Comparison of ENCODE assay signal across 16 mouse cellular contexts in genomic region chr4:132301486-132301885, GRCm38 (mm10). TPM values are rescaled to one million over a fixed set of nuclear protein-coding genes. Genes with fewer than 3 reads are reported as not detected.
DNase-seq lines count a peak whose midpoint lies in the region; ATAC-seq and TF ChIP-seq lines count a peak whose summit lies in the region.
"Had no signal": no experiment of that assay in that cellular context is flagged by ENCODE, and none has a peak within 500 bp of the region (broad histone marks: within the 10 kb centered on the region; RNA-seq: fewer than 3 reads in every experiment).

No protein-coding gene starts in this region.

- 83% methylated on average over 6 of the region's 6 CpGs for WGBS in limb, embryonic 15.5 days
- WGBS in limb, embryonic 10.5 days = 91% methylated on average over 6 of the region's 6 CpGs
- WGBS in heart, embryonic 13.5 days = 56% methylated on average over 6 of the region's 6 CpGs
- 74% methylated on average over 6 of the region's 6 CpGs for WGBS in stomach, postnatal 0 days
- 87% methylated on average over 6 of the region's 6 CpGs for WGBS in hindbrain, embryonic 10.5 days

- peak overlapping the region; percentile 11; the same call in 1 of the 2 replicates for H3K27ac ChIP-seq in limb, embryonic 15.5 days
- H3K27ac ChIP-seq in limb, embryonic 10.5 days = no peak overlapping the region
- H3K27ac ChIP-seq in heart, embryonic 13.5 days (replicated peaks) = peak overlapping the region; percentile 46
- 0 out of 2 replicates have a peak overlapping the region, but pooled peaks have one; percentile 13 for H3K27ac ChIP-seq in stomach, postnatal 0 days (replicated peaks)
- no peak overlapping the region for H3K27ac ChIP-seq in hindbrain, embryonic 10.5 days
- H3K27ac ChIP-seq: hindbrain, embryonic 12.5 days; intestine, embryonic 15.5 days; left cerebral cortex, adult 2 months; limb, embryonic 12.5 days had no signal

- H3K9ac ChIP-seq in limb, embryonic 15.5 days = no peak overlapping the region
- no peak overlapping the region for H3K9ac ChIP-seq in heart, embryonic 13.5 days
- no peak overlapping the region for H3K9ac ChIP-seq in stomach, postnatal 0 days (ENCODE audit: low read length)
- H3K9ac ChIP-seq: hindbrain, embryonic 12.5 days; intestine, embryonic 15.5 days; limb, embryonic 12.5 days had no signal

- H3K27me3 ChIP-seq in limb, embryonic 15.5 days = no peaks in the 10 kb centered on the region
- H3K27me3 ChIP-seq in limb, embryonic 10.5 days (ENCODE audit: low read depth, poor library complexity, severe bottlenecking) = no peaks in the 10 kb centered on the region
- H3K27me3 ChIP-seq in heart, embryonic 13.5 days (replicated peaks) = no peaks in the 10 kb centered on the region
- no peaks in the 10 kb centered on the region for H3K27me3 ChIP-seq in stomach, postnatal 0 days (ENCODE audit: control insufficient read depth, insufficient read depth, low read length)
- no peaks in the 10 kb centered on the region for H3K27me3 ChIP-seq in hindbrain, embryonic 10.5 days (ENCODE audit: insufficient read depth, poor library complexity, severe bottlenecking)
- H3K27me3 ChIP-seq: hindbrain, embryonic 12.5 days; intestine, embryonic 15.5 days; limb, embryonic 12.5 days had no signal

- peak; percentile 55 for DNase-seq in adrenal gland, postnatal 14 days
- DNase-seq in adrenal gland, postnatal 4 days (ENCODE audit: low spot score in 2 of 2) = no peak
- DNase-seq in limb, embryonic 10.5 days (ENCODE audit: low spot score) = no peak
- no peak for DNase-seq in stomach, postnatal 0 days (ENCODE audit: low spot score)
- no peak for DNase-seq in frontal cortex, adult 2 months (ENCODE audit: extremely low spot score in 1 of 2, low spot score in 1 of 2)
- no peak for DNase-seq in hindbrain, embryonic 10.5 days (ENCODE audit: low spot score)
- DNase-seq: cerebellum, adult 9-11 months; lung, adult 2 months; midbrain, embryonic 14.5 days; thymus, postnatal 36 days had no signal

- H3K4me3 ChIP-seq in limb, embryonic 15.5 days = no peak overlapping the region
- no peak overlapping the region for H3K4me3 ChIP-seq in limb, embryonic 10.5 days
- H3K4me3 ChIP-seq in heart, embryonic 13.5 days = no peak overlapping the region
- H3K4me3 ChIP-seq in stomach, postnatal 0 days (ENCODE audit: low read depth, low read length) = no peak overlapping the region
- no peak overlapping the region for H3K4me3 ChIP-seq in hindbrain, embryonic 10.5 days
- H3K4me3 ChIP-seq: hindbrain, embryonic 12.5 days; intestine, embryonic 15.5 days; left cerebral cortex, adult 2 months; limb, embryonic 12.5 days had no signal

- H3K4me2 ChIP-seq in limb, embryonic 15.5 days = no peak overlapping the region
- no peak overlapping the region for H3K4me2 ChIP-seq in heart, embryonic 13.5 days
- no peak overlapping the region for H3K4me2 ChIP-seq in stomach, postnatal 0 days (replicated peaks; ENCODE audit: low read depth)
- H3K4me2 ChIP-seq: hindbrain, embryonic 12.5 days; intestine, embryonic 15.5 days; limb, embryonic 12.5 days had no signal

- no peaks in the 10 kb centered on the region for H3K9me3 ChIP-seq in limb, embryonic 15.5 days
- H3K9me3 ChIP-seq in limb, embryonic 10.5 days (replicated peaks) = no peaks in the 10 kb centered on the region
- H3K9me3 ChIP-seq in heart, embryonic 13.5 days = no peaks in the 10 kb centered on the region
- no peaks in the 10 kb centered on the region for H3K9me3 ChIP-seq in stomach, postnatal 0 days (ENCODE audit: control insufficient read depth, low read length)
- no peaks in the 10 kb centered on the region for H3K9me3 ChIP-seq in hindbrain, embryonic 10.5 days
- H3K9me3 ChIP-seq: hindbrain, embryonic 12.5 days; intestine, embryonic 15.5 days; limb, embryonic 12.5 days had no signal

- H3K36me3 ChIP-seq in limb, embryonic 15.5 days = no peaks in the 10 kb centered on the region
- H3K36me3 ChIP-seq in limb, embryonic 10.5 days = no peaks in the 10 kb centered on the region
- H3K36me3 ChIP-seq in heart, embryonic 13.5 days = no peaks in the 10 kb centered on the region
- H3K36me3 ChIP-seq in stomach, postnatal 0 days (ENCODE audit: control insufficient read depth, insufficient read depth, low read length) = no peaks in the 10 kb centered on the region
- no peaks in the 10 kb centered on the region for H3K36me3 ChIP-seq in hindbrain, embryonic 10.5 days
- H3K36me3 ChIP-seq: hindbrain, embryonic 12.5 days; intestine, embryonic 15.5 days; limb, embryonic 12.5 days had no signal

- H3K4me1 ChIP-seq in limb, embryonic 15.5 days = peaks cover 11% of the 10 kb centered on the region
- H3K4me1 ChIP-seq in limb, embryonic 10.5 days = peaks cover 14% of the 10 kb centered on the region
- peaks cover 19% of the 10 kb centered on the region for H3K4me1 ChIP-seq in heart, embryonic 13.5 days
- H3K4me1 ChIP-seq in stomach, postnatal 0 days (replicated peaks; ENCODE audit: control insufficient read depth, insufficient read depth) = peaks cover 3% of the 10 kb centered on the region; the same call in 1 of the 2 replicates
- peaks cover 12% of the 10 kb centered on the region for H3K4me1 ChIP-seq in hindbrain, embryonic 10.5 days (replicated peaks)

- no peak for ATAC-seq in limb, embryonic 15.5 days (ENCODE audit: insufficient number of reproducible peaks, low FRiP score, low TSS enrichment, low read depth)
- ATAC-seq in heart, embryonic 13.5 days (ENCODE audit: extremely low read depth, insufficient number of reproducible peaks, low FRiP score, low TSS enrichment) = no peak
- ATAC-seq in stomach, postnatal 0 days (ENCODE audit: low FRiP score, low TSS enrichment) = no peak
- ATAC-seq: intestine, embryonic 15.5 days had no signal

- no peak for TF ChIP-seq CTCF in stomach, postnatal 0 days (IDR thresholded peaks at IDR 0.05; ENCODE audit: low read depth)

- TF ChIP-seq EP300 in stomach, postnatal 0 days (optimal IDR thresholded peaks at IDR 0.05) = no peak

RNA-seq across cellular contexts. Expression of gene Rab42, which starts 1.7 kb away (rescaled TPM):
- 0.93 and 3.5 TPM in 2 replicates for total RNA-seq in adrenal gland, postnatal 14 days (2021)
- total RNA-seq in adrenal gland, postnatal 4 days (2021) = 1 to 10 TPM; 4.3 to 6.6 TPM
- 1.8 and 2.7 TPM in 2 replicates for polyA plus RNA-seq in limb, embryonic 15.5 days (2015; fragmentation: Nextera tagmentation; extraction: Ambion mirVana)
- polyA plus RNA-seq in limb, embryonic 10.5 days (2016; fragmentation: Nextera tagmentation; extraction: Ambion mirVana) = 0.68 and 1.4 TPM in 2 replicates
- polyA plus RNA-seq in heart, embryonic 13.5 days (2015; fragmentation: Nextera tagmentation; extraction: Ambion mirVana) = 1.1 and 1.8 TPM in 2 replicates
- polyA plus RNA-seq in stomach, postnatal 0 days (2015; fragmentation: Nextera tagmentation; extraction: Ambion mirVana) = 2.3 and 2.6 TPM in 2 replicates
- 2.8 and 3.9 TPM in 2 replicates for polyA plus RNA-seq in frontal cortex, adult 2 months (2012; rRNA removed)
- 0.77 and 0.96 TPM in 2 replicates for polyA plus RNA-seq in hindbrain, embryonic 10.5 days (2016; fragmentation: Nextera tagmentation; extraction: Ambion mirVana)

RNA-seq across cellular contexts. Expression of gene Taf12, which starts 27.3 kb away (rescaled TPM):
- 27.3 and 31.3 TPM in 2 replicates for total RNA-seq in adrenal gland, postnatal 14 days (2021)
- total RNA-seq in adrenal gland, postnatal 4 days (2021) = 10 to 100 TPM; 19.4 to 23.3 TPM
- 48.9 and 49.1 TPM in 2 replicates for polyA plus RNA-seq in limb, embryonic 15.5 days (2015; fragmentation: Nextera tagmentation; extraction: Ambion mirVana)
- polyA plus RNA-seq in limb, embryonic 10.5 days (2016; fragmentation: Nextera tagmentation; extraction: Ambion mirVana) = 60.9 and 62.9 TPM in 2 replicates
- 26.6 and 33.6 TPM in 2 replicates for polyA plus RNA-seq in heart, embryonic 13.5 days (2015; fragmentation: Nextera tagmentation; extraction: Ambion mirVana)
- polyA plus RNA-seq in stomach, postnatal 0 days (2015; fragmentation: Nextera tagmentation; extraction: Ambion mirVana) = 23.9 and 24.0 TPM in 2 replicates
- polyA plus RNA-seq in frontal cortex, adult 2 months (2012; rRNA removed) = 16.7 and 17.9 TPM in 2 replicates
- polyA plus RNA-seq in hindbrain, embryonic 10.5 days (2016; fragmentation: Nextera tagmentation; extraction: Ambion mirVana) = 60.9 and 62.1 TPM in 2 replicates

RNA-seq across cellular contexts. Expression of gene Trnau1ap, which starts 27.9 kb away (rescaled TPM):
- 33.2 and 35.3 TPM in 2 replicates for total RNA-seq in adrenal gland, postnatal 14 days (2021)
- 10 to 100 TPM; 40.3 to 45.8 TPM for total RNA-seq in adrenal gland, postnatal 4 days (2021)
- polyA plus RNA-seq in limb, embryonic 15.5 days (2015; fragmentation: Nextera tagmentation; extraction: Ambion mirVana) = 61.4 and 68.3 TPM in 2 replicates
- polyA plus RNA-seq in limb, embryonic 10.5 days (2016; fragmentation: Nextera tagmentation; extraction: Ambion mirVana) = 89.2 and 90.1 TPM in 2 replicates
- 61.9 and 74.4 TPM in 2 replicates for polyA plus RNA-seq in heart, embryonic 13.5 days (2015; fragmentation: Nextera tagmentation; extraction: Ambion mirVana)
- 45.5 and 45.7 TPM in 2 replicates for polyA plus RNA-seq in stomach, postnatal 0 days (2015; fragmentation: Nextera tagmentation; extraction: Ambion mirVana)
- 17.4 and 18.4 TPM in 2 replicates for polyA plus RNA-seq in frontal cortex, adult 2 months (2012; rRNA removed)
- 90.6 and 91.5 TPM in 2 replicates for polyA plus RNA-seq in hindbrain, embryonic 10.5 days (2016; fragmentation: Nextera tagmentation; extraction: Ambion mirVana)

RNA-seq across cellular contexts. Expression of gene Gmeb1, which starts 40.1 kb away (rescaled TPM):
- total RNA-seq in adrenal gland, postnatal 14 days (2021) = 16.2 and 17.3 TPM in 2 replicates
- total RNA-seq in adrenal gland, postnatal 4 days (2021) = 10 to 100 TPM; 19.8 to 26.8 TPM
- 34.1 and 35.6 TPM in 2 replicates for polyA plus RNA-seq in limb, embryonic 15.5 days (2015; fragmentation: Nextera tagmentation; extraction: Ambion mirVana)
- polyA plus RNA-seq in limb, embryonic 10.5 days (2016; fragmentation: Nextera tagmentation; extraction: Ambion mirVana) = 48.2 and 49.0 TPM in 2 replicates
- 27.5 and 28.8 TPM in 2 replicates for polyA plus RNA-seq in heart, embryonic 13.5 days (2015; fragmentation: Nextera tagmentation; extraction: Ambion mirVana)
- polyA plus RNA-seq in stomach, postnatal 0 days (2015; fragmentation: Nextera tagmentation; extraction: Ambion mirVana) = 11.2 and 11.4 TPM in 2 replicates
- 20.7 and 21.6 TPM in 2 replicates for polyA plus RNA-seq in frontal cortex, adult 2 months (2012; rRNA removed)
- 42.5 and 45.3 TPM in 2 replicates for polyA plus RNA-seq in hindbrain, embryonic 10.5 days (2016; fragmentation: Nextera tagmentation; extraction: Ambion mirVana)

RNA-seq across cellular contexts. Expression of gene Rcc1, which starts 51.9 kb away (rescaled TPM):
- 20.6 and 24.9 TPM in 2 replicates for total RNA-seq in adrenal gland, postnatal 14 days (2021)
- total RNA-seq in adrenal gland, postnatal 4 days (2021) = 10 to 100 TPM; 29.9 to 34.2 TPM
- polyA plus RNA-seq in limb, embryonic 15.5 days (2015; fragmentation: Nextera tagmentation; extraction: Ambion mirVana) = 66.2 and 70.1 TPM in 2 replicates
- 162 and 192 TPM in 2 replicates for polyA plus RNA-seq in limb, embryonic 10.5 days (2016; fragmentation: Nextera tagmentation; extraction: Ambion mirVana)
- 37.6 and 42.1 TPM in 2 replicates for polyA plus RNA-seq in heart, embryonic 13.5 days (2015; fragmentation: Nextera tagmentation; extraction: Ambion mirVana)
- polyA plus RNA-seq in stomach, postnatal 0 days (2015; fragmentation: Nextera tagmentation; extraction: Ambion mirVana) = 23.4 and 25.2 TPM in 2 replicates
- 9.5 and 11.1 TPM in 2 replicates for polyA plus RNA-seq in frontal cortex, adult 2 months (2012; rRNA removed)
- polyA plus RNA-seq in hindbrain, embryonic 10.5 days (2016; fragmentation: Nextera tagmentation; extraction: Ambion mirVana) = 116 and 157 TPM in 2 replicates

Comparison
In these comparisons a context has a peak if more than half of its experiments do, and no peak if none do; other contexts are left out.
1. H3K27ac ChIP-seq: peak in limb, embryonic 15.5 days (single experiment), heart, embryonic 13.5 days (single experiment) and stomach, postnatal 0 days (single experiment); none in limb, embryonic 10.5 days (single experiment) and hindbrain, embryonic 10.5 days (single experiment).